Comparison of ENCODE assay signal across 9 mouse cellular contexts in the genomic region with DNA sequence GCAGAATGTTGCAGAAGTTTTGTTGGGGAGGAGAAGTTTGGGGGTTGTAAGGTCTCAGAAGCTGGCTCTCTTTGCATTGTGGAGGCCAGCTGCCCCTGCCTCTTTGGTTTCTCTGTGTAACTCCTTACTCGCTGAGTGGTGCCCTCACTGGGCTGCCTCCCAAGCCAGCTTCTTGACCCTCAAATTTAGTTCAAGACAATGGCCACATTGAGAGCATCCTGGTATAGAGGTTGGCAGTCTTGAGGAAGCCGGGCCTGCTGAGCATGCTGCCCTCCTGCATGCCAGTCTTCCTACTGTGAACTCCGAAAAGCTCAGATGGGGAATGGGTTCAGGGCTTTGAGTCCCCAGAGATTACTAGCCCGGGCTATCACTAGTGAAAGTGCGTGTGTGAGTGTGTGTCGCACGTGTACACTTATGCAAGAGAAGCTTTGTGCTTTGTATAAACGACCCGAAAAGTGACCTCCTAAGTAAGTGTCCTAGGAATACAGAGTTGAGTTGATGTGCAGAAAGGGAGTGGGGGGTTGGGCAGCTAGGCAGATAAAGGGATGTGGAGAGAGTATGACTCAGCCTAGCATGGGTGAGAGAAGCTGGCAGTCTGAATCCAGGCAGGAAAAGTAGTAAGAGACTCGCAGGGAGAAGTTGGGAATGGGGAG.
DNase-seq lines count a peak whose midpoint lies in the region; ATAC-seq and TF ChIP-seq lines count a peak whose summit lies in the region.
"Had no signal": no experiment of that assay in that cellular context is flagged by ENCODE, and none has a peak within 500 bp of the region (broad histone marks: within the 10 kb centered on the region; RNA-seq: fewer than 3 reads in every experiment).

No protein-coding gene starts in this region.

- no peaks in the 10 kb centered on the region for H3K27me3 ChIP-seq in hindbrain, embryonic 12.5 days
- H3K27me3 ChIP-seq in midbrain, postnatal 0 days (ENCODE audit: insufficient read depth, low read length) = 0 out of 2 replicates have a peak, but pooled peaks cover 11% of the 10 kb centered on the region

- ATAC-seq in hindbrain, embryonic 12.5 days (ENCODE audit: low FRiP score) = no peak
- no peak for ATAC-seq in midbrain, postnatal 0 days (ENCODE audit: low FRiP score)

- no peak for TF ChIP-seq POLR2A in cortical plate, adult 2 months (IDR thresholded peaks at IDR 0.05; ENCODE audit: extremely low read depth, insufficient read depth, low read length)

- intact Hi-C loops in left cerebral cortex, adult 2 months (cut with DNase I) = loop anchor here (5.0 kb wide), 2 partner anchors 44 to 59 kb away; no protein-coding TSS in a partner anchor
- intact Hi-C loops in left cerebral cortex, postnatal 10 days (cut with DNase I) = no loop called here

- peak overlapping the region; percentile 54; the same call in 1 of the 2 replicates for H3K9ac ChIP-seq in hindbrain, embryonic 12.5 days
- no peak overlapping the region for H3K9ac ChIP-seq in midbrain, postnatal 0 days (replicated peaks; ENCODE audit: low read length, poor library complexity, severe bottlenecking)

- WGBS in hindbrain, embryonic 12.5 days = 46% methylated on average over 10 of the region's 10 CpGs
- WGBS in midbrain, postnatal 0 days = 52% methylated on average over 10 of the region's 10 CpGs

- H3K4me3 ChIP-seq in left cerebral cortex, adult 2 months = peak overlapping the region; percentile 11; the same call in 1 of the 2 replicates
- peak overlapping the region; percentile 88; the same call in 1 of the 2 replicates for H3K4me3 ChIP-seq in cortical plate, adult 2 months (ENCODE audit: insufficient read depth, low read length)
- peak overlapping the region; percentile 61 for H3K4me3 ChIP-seq in hindbrain, embryonic 12.5 days
- no peak overlapping the region for H3K4me3 ChIP-seq in midbrain, postnatal 0 days (ENCODE audit: low read depth, low read length)

- peaks cover 6% of the 10 kb centered on the region; the same call in 1 of the 2 replicates for H3K4me1 ChIP-seq in cortical plate, adult 2 months (ENCODE audit: control insufficient read depth, insufficient read depth, low read length)
- peaks cover 74% of the 10 kb centered on the region for H3K4me1 ChIP-seq in hindbrain, embryonic 12.5 days
- H3K4me1 ChIP-seq in midbrain, postnatal 0 days (ENCODE audit: insufficient read depth, low read length) = 0 out of 2 replicates have a peak, but pooled peaks cover 4% of the 10 kb centered on the region

- DNase-seq in left cerebral cortex, adult 2 months (ENCODE audit: extremely low spot score in 1 of 2, low spot score in 2 of 2) = no peak
- DNase-seq in left cerebral cortex, postnatal 10 days (ENCODE audit: extremely low spot score in 1 of 2, low spot score in 2 of 2) = no peak
- DNase-seq in midbrain, postnatal 0 days (ENCODE audit: low spot score) = no peak
- no peak for DNase-seq in spleen, postnatal 4 days (ENCODE audit: low spot score in 2 of 2)
- no peak for DNase-seq in urinary bladder, postnatal 10 days (ENCODE audit: low spot score)
- DNase-seq in kidney, postnatal 14 days = no peak
- DNase-seq: gastrocnemius, postnatal 25 days had no signal

- no peak overlapping the region for H3K27ac ChIP-seq in left cerebral cortex, adult 2 months
- no peak overlapping the region for H3K27ac ChIP-seq in cortical plate, adult 2 months (ENCODE audit: insufficient read depth, low read length)
- peak overlapping the region; percentile 62; the same call in 1 of the 2 replicates for H3K27ac ChIP-seq in hindbrain, embryonic 12.5 days
- no peak overlapping the region for H3K27ac ChIP-seq in midbrain, postnatal 0 days (ENCODE audit: low read depth, low read length)

- peak overlapping the region; percentile 83 for H3K4me2 ChIP-seq in hindbrain, embryonic 12.5 days (replicated peaks)
- peak overlapping the region; percentile 76; the same call in 1 of the 2 replicates for H3K4me2 ChIP-seq in midbrain, postnatal 0 days (ENCODE audit: low read depth, low read length, poor library complexity, severe bottlenecking)

- H3K9me3 ChIP-seq in hindbrain, embryonic 12.5 days (replicated peaks) = no peaks in the 10 kb centered on the region
- H3K9me3 ChIP-seq in midbrain, postnatal 0 days (ENCODE audit: low read length) = no peaks in the 10 kb centered on the region

- no peaks in the 10 kb centered on the region for H3K36me3 ChIP-seq in hindbrain, embryonic 12.5 days
- no peaks in the 10 kb centered on the region for H3K36me3 ChIP-seq in midbrain, postnatal 0 days (ENCODE audit: insufficient read depth, low read length)

- no peak for TF ChIP-seq CTCF in left cerebral cortex, adult 2 months (IDR thresholded peaks at IDR 0.05)
- no peak for TF ChIP-seq CTCF in cortical plate, adult 2 months (IDR thresholded peaks at IDR 0.05; ENCODE audit: extremely low read depth, insufficient read depth, low read length)
- TF ChIP-seq CTCF in midbrain, postnatal 0 days (IDR thresholded peaks at IDR 0.05) = no peak
